Mouse (Mus musculus) kidney, adult 18-20 months (tissue): ENCODE data around the gene Gbp4.
"Not testable (repeated sequence)": the region's sequence is repeated elsewhere in the genome, so short reads cannot be mapped to it uniquely, and the experiment has no call there.

Experiments used
- DNase-seq: peaks from one replicate; pipeline ENCODE4 v3.0.0; 2021

Gbp4 gene

GRCm38 (mm10) chr5:105139409-105140088 lies at the start of gene Gbp4, which contains the start of the genes Gbp9 and Gbp8:
TSS of gene Gbp4 (minus strand) at chr5:105139586.
TSS of gene Gbp9 (minus strand) at chr5:105139539.
TSS of gene Gbp8 (minus strand) at chr5:105139540.
- DNase-seq: peak; percentile 13

- no peak for DNase-seq
Observed at GRCm38 (mm10) chr5:105181446-105181845, 42.1 kb upstream of the Gbp4 start.

GRCm38 (mm10) chr5:105156582-105156981 lies 17.2 kb upstream of the Gbp4 start:
- no peak for DNase-seq

- no peak for DNase-seq
Observed at GRCm38 (mm10) chr5:105154049-105154448, 14.7 kb upstream of the Gbp4 start.

- not testable (repeated sequence) for DNase-seq
Observed at GRCm38 (mm10) chr5:105148062-105148461, 8.7 kb upstream of the Gbp4 start.

- DNase-seq: peak; percentile 7
Observed at GRCm38 (mm10) chr5:105146447-105146846, 7.1 kb upstream of the Gbp4 start.

GRCm38 (mm10) chr5:105145731-105146130 lies 6.3 kb upstream of the Gbp4 start:
- peak; percentile 11 for DNase-seq

GRCm38 (mm10) chr5:105140089-105140810 lies 864 bp upstream of the Gbp4 start:
- not testable (repeated sequence) for DNase-seq

GRCm38 (mm10) chr5:105138906-105139305 lies 480 bp downstream of the Gbp4 start:
- DNase-seq: no peak

GRCm38 (mm10) chr5:105136706-105137304 lies 2.6 kb downstream of the Gbp4 start:
- not testable (repeated sequence) for DNase-seq

- DNase-seq: not testable (repeated sequence)
Observed at GRCm38 (mm10) chr5:105121731-105122130, 17.7 kb downstream of the Gbp4 start.

GRCm38 (mm10) chr5:105115740-105116139 lies 23.6 kb downstream of the Gbp4 start:
- DNase-seq: no peak

- DNase-seq: no peak
Observed at GRCm38 (mm10) chr5:105114696-105115095, 24.7 kb downstream of the Gbp4 start.

GRCm38 (mm10) chr5:105113656-105114055 lies 25.7 kb downstream of the Gbp4 start:
- DNase-seq: no peak

- peak; percentile 45 for DNase-seq
Observed at GRCm38 (mm10) chr5:105110271-105110852, 29.0 kb downstream of the Gbp4 start.

- DNase-seq: not testable (repeated sequence)
Observed at GRCm38 (mm10) chr5:105109775-105110174, 29.6 kb downstream of the Gbp4 start.

GRCm38 (mm10) chr5:105105689-105106088 lies 33.7 kb downstream of the Gbp4 start:
- not testable (repeated sequence) for DNase-seq

GRCm38 (mm10) chr5:105081900-105082299 lies 57.5 kb downstream of the Gbp4 start:
- no peak for DNase-seq

- not testable (repeated sequence) for DNase-seq
Observed at GRCm38 (mm10) chr5:105068356-105068755, 71.0 kb downstream of the Gbp4 start.
